Mouse (Mus musculus) lung, postnatal 36 days (tissue): Measurements from ENCODE around the gene Barx1.

Source experiments
- DNase-seq: peaks from one replicate; pipeline ENCODE4 v3.0.0; 2022; ENCODE audit warnings: mixed read lengths

The Barx1 gene

DNA sequence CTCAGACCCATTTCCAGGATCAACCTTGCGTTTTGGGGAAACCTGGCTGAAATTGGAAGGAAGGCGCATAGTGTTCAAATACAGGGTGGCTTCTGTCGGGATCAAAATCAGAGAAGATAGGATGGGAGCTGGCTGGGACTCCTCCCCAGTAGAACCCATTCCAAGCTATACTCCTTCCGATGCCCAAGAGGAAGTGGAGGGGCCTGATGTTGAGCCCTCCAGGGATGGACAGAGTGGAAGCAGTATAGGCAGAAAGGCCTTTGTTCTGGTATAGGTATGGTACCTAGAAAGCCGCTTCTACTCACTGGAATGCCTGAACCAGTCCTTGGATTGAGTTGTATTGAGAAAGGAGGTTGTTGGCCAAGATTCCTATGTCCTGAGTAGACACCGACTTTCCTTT is 2.1 kb upstream of the Barx1 start:
- DNase-seq = no peak

DNA sequence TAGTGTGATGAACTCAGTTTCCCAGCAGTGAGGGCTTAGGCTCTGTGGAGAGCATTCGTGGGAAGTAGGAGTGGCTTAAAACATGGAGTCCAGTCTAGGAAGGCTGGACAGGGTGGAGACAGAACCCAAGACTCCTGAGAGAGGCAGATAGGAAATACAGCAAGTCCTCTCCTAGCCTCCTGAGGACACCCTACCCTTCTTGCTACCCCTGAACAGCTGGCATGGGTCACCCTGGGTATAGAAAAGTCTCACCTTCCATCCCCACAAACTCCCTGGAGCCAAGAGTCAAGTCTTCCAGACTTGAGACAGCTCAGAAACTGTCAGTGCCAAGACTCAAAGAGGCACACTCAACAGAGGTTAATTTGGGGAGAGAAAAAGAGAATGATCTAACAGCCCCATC is 1.2 kb upstream of the Barx1 start:
- DNase-seq = no peak

DNA sequence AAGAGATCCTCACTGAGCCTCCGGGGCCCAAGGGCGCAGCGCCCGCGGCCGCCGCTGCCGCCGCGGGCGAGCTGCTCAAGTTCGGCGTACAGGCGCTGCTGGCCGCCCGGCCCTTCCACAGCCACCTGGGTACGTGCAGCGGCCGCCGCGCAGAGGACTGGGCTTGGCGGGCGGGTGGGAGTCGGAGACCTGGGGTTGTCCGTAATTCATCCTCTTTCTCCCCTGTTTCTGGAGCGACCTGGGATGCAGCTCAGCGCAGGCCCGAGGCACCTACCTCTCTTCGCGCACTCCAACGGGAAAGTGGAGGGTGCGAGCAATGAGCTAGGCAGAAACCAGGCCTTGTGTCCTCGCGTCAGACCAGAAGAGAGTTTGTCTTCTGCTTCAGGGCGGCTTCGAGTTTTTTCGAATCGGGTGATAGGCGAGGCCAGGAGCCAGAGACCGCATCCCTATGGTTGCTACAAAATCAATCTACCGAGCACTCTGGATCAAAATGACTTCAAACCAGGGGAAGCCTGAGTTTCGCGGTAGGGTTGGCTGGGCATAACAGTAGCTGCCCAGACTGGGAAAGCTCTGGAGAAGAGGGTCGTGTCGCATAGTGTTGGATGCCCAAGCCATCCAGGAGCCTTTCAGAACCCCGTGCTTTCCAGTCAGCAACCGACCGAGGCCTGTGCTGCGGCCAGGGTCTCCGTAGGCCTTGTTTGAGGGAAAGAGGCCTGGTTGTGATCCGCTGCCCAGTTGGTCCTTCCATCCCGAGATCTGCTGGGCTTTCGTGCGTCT is 601 bp downstream of the Barx1 start:
- no peak for DNase-seq

DNA sequence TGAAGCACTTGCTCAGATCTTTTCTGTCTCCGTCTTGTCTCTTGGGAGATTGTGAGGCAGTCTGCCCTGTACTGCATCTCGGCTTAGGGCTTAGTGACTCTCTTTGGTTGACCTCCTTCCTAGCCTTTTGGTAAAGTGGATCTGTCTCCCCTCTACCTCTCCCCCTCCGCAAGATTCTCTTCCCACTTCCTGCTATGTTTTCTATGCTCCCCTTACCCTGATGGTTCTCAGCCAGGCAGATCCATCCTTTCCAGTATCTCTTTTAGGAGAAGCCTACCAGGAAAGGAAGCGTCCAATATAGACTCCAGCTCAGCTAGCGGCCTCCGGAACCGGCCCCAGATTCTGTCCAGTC is 1.2 kb downstream of the Barx1 start:
- no peak for DNase-seq

DNA sequence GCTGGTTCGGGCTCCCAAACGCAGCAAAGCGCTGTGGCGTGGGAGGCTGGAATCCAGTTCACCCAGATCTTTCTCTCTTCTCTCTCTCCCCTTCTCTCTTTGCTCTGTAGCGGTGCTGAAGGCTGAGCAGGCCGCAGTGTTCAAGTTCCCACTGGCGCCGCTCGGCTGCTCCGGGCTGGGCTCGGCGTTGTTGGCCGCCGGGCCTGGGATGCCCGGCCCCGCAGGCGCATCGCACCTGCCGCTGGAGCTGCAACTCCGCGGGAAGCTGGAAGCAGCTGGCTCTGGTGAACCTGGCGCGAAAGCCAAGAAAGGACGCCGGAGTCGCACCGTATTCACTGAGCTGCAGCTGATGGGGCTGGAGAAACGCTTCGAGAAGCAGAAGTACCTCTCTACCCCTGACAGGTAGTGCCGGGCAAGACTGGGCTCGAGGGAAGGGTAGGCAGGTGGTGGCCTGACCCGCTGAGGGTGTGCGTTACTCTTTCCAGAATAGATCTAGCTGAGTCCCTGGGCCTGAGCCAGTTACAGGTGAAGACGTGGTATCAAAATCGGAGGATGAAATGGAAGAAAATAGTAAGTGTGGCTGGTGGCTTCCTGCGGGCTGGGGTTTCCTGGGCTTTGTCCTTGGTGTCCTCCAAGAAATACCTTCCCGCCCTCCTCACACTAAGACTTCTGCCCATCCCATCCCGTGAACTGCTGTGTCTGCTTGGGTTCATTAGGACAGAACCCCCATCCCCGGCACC is 2.3 kb downstream of the Barx1 start:
- DNase-seq = no peak

DNA sequence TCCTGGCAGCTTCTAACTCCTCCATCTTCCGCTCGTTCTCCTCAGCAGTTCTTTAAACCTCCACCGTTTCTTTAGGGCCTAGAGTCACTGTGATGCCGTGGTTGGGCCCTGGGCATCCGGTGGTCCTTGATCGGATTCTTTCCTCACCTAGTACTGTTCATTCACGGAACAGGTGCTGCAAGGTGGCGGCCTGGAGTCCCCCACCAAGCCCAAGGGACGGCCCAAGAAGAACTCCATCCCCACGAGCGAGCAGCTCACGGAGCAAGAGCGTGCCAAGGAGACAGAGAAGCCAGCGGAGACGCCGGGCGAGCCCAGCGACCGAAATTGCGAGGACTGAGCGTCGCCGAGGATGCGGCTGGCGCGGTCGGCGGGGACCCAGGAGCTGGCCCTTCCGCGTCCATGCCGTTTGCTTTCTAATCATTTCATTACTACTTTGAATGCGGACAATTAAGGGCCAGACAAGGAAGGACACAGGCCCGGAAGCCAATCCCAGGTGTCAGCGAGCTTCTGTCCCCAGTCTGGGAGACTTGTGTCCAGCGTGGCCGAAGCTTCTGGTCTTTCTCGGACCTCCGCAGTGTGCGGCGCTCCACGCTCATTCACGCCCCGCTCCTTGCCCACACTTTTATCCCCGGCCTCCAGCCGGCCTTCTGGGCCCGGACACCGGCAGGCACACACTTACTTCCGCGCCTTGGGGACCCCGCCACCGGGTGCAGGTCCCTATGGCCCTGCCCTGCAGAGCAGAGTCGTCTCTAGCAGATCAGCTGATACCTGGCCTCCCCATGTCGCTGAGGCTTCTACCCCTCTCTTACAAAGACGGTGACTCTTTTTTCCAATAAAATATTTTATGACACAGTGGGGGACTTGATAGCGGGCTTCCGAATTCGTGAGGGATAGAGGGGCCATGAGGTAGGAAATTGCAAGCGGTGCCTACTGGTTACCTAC is 3.1 kb downstream of the Barx1 start:
- DNase-seq = no peak

DNA sequence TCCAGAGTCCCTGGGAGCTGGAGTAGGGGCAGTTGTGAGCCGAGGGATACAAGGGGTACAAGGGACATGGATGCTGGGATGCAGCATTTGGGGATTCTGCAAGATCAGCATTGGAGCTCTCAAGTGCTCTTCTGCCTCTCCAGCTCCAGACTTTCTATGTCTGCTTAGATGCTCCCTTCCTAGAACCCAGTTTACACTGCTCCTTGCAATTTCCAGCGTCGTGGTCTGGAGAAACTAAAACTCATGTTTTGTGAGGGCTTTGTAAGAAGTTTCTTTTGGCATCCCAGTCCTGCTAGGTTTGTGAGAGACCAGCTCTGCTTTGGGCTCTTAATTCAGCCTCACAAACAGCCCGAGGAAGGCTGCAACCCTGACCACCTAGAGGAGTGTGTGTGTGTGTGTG is 4.7 kb downstream of the Barx1 start:
- no peak for DNase-seq

DNA sequence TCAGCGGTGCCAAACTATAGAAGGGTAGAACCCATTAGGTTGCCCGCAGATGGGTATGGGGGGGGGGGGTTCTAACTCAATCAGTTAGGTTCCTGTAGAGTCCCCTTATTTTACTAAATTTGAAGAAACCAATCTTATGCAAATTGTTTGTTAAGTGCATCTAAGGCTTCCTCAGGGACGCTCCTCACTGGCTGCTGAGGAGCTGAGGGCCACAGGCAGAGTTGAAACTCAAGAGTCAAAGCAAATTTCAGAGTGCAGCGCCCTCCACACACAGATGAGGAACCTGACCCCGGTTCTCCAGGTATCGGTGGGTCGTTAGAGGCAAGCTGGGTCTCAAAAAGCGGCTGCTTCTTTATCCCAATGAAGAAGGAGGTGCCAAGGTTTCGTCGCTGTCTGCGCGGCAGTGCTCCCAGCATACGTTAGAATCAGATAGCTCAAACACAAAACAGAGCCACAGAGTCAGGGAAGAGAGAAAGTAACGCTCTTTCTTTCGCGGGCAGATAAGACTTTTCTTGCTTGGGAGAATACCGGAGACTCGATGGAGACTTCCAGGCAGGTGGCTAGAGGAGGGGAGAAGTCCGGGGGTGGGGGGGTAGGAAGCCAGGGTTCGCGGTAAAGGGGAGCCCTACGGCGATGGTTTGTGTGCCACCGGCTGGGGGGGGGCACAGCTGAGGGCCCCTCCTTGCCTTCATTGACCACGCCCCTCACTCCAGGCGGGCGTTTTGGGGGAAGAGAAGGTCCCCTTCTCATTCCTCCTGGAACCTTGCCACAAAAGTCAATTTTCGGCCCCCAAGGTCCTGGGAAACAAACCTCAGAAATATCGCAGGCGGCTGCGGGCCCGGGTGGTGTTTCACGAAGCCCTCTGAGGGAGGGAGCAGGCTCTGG is 5.5 kb downstream of the Barx1 start:
- no peak for DNase-seq

DNA sequence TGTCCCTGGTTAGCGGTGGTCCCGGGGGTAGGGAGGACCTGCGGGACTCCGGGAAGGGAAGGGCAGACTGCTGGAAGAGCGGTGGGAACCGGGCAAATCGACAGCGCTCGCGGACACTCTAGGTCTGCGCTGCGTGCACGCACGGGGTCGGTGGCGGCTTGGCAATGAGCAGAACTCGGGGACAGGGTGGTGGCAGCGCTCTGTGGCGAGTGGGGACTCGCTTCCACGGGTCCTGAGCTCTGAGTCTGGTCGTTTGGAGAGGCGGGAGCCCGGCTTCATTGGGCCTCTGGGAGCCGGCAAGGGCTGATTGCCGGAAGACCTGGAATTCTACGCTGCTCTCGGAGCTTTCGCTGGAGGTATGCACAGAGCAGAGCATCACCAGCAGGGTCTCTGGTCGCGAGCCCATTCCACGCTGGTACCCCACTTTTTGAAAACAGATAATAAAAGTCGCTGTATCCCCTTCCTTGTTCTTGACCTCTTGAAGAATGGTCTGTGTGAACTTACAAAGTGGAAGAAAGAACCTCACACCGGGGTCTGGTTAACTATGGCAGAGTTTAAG is 6.3 kb downstream of the Barx1 start:
- no peak for DNase-seq

DNA sequence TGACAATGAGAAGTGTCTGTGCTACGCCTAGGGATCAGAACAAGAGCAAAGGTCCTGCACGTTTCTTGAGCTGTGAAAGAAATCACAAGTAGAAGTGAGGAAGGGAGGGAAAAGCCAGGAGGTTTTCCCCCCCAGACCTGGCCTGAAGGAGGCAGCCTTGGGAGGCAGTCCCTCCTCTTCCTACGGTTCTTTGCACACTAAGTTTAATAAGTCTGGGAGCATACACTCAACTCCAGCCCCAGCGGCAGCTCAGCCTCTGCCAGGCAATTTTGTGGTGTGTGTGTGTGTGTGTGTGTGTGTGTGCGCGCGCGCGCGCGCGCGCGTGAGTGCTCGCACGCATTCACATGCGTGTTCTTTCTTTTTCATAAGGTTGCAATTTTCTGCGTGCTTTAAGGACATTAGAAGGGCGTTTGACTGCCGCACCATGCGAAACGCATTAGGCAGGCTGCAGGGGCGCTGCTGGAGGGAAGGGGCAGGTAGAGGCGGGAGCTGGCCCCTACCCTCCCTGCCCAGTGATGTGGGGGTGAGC is 9.6 kb downstream of the Barx1 start:
- DNase-seq = no peak

DNA sequence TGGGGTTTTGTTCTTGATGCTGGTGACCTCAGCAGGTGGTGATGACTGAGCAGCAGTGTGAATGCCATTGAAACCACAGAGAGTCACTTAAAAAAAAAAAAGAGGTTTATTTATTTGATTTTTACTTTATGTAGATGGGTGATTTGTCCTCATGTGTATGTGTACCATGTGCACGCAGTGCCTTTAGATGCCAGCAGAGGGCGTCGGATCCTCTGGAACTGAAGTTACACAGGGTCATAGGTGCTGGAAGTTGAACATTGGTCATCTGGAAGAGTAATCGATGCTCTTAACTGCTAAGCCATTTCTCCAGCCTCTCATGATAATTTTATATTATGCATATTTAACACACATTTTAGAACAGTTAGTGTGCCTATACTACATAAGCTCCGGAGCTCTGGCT is 11.8 kb downstream of the Barx1 start:
- no peak for DNase-seq

DNA sequence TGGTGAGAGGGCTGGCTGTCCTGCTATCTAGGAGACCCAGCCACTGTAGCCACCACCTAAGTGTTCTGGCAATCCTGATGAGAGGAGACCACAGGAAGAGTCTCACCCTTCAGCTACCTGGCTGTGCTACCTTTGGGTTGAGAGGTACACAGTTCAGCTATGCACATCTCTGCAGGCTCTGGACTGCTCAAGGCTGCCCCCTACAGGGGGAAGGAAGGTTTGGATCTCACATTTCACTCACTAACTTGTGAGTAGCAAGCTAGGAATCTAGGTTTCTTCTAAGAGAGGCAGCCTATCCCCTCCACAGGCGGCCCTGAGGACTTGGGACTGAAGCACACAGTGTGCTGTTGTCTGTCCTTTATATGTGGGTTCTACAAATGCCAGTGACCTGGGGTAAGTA is 16.6 kb downstream of the Barx1 start:
- peak; percentile 53 for DNase-seq

DNA sequence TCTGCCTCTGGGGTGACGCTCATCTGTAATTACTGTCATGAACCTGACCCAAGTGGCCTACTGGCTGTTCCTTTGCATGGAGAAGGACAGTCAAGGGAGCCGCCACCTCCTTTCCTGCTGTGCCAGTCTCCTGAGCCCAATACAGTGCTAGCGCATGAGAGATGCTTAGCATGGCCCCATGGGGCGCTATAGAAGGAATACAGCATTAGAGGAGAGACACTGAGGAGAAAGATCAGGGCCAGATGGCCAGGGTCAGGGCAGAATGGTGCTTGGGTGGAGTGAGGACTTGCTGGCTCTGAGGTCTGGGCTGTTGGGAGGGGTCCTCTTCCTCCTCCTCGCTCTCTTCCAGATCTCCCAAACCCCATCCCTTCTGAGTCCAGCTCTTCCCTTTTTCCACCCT is 23.9 kb downstream of the Barx1 start:
- no peak for DNase-seq

DNA sequence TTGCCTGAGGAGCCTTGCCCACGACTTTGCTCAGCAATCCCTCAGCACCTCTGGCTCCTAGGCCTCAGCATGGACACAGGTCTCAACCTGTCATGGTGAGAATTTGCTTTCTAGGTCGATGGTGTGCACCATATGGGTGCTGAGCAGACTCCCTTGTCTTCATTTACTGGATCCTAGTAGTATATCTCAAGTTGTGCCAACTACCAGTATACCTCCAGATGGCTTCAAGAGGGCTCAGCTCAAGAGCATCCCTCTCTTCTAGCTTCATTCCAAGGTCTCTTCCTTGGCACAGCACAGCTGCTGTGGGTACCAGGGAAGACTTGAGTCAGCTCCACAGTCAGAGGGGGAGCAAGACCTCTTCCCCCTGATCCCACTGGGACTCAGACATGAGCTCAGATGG is 29.2 kb downstream of the Barx1 start:
- DNase-seq = no peak

DNA sequence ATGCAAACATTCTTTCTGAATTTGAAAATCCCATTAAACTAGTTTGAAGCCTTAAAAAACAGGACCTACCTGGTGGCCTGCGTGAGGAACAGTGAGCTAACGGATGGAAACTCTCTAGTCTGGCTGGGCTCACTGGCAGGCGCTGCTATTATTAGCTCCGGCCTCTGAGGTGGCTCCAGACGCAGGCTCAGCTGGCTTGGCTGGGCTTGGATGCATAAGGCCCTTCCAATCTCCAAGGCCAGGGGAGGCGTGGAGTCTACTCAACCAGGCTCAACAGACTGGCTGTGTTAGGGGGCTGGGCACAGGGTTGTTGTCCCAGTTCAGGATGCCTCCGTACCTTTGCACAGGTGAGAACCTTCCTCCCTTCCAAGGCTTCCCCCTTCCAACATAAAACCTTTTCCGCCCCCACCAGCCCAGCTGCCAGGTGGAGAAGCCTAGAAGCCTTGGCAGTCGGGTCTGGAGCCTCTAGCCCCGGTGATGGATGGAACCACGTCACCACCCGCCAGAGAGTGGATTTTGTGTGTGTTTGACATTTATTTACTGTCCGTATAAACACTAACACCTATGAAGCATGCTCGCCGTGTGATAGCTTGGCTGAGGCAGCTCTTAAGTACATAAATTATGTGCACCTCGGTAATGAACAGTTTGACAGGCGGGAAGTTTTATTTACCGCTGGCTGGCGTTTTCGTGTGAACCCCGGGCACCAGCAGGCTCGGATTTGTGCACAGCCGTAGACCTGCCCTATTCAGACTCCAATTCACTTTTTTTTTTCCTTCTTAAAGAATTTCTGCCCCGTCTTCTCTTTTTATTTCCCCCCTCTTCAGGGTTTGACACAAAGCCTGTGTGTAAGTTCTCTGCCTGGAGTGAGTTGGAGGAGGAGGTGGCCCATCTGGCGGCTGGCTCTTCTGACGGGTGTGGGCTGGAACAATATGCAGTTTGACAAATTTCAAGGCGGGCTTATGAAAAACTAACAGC is 31.6 kb downstream of the Barx1 start:
- DNase-seq = peak; percentile 14

DNA sequence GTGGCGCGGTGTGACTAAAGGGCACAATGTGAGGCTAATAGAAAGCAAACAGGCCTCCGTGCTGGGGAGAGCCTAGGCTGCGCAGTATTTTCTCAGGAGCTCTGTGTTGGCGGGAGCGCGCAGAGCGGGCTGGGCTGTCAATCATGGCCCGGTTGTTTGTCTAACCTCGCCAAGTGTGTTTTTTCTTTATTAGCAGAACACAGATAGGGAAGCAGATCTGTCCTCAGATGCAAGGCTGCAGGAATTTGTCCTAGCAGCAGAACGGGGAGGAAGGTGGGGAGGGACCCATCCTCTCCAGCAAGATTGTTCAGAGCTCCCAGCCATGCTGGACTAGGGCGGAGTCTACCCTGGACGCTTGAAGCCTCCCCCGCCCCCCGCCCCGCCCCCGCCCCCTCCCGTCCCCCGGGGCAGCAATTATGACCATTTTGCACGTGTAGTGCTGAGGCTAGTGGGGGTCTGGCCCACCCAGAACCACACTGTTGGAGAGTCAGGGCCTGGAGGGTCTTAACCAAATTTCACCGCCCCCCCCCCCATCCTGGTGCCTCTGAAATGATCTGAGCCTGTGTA is 43.7 kb downstream of the Barx1 start:
- DNase-seq = no peak

DNA sequence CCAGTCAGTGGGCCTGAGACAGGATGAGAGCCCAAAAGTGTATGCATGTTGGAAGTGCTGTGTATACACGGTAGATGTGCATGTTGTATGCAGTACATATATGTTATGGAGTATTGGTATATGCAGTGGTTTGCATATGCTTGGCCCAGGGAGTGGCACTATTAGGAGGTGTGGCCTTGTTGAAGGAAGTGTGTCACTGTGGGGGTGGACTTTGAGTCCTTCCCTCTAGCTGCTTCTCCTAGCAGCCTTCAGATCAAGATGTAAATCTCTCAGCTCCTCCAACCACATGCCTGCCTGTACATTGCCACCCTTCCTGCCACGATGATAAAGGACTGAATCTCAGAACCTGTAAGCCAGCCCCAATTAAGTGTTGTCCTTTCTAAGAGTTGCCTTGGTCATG is 49.9 kb downstream of the Barx1 start:
- DNase-seq = no peak

DNA sequence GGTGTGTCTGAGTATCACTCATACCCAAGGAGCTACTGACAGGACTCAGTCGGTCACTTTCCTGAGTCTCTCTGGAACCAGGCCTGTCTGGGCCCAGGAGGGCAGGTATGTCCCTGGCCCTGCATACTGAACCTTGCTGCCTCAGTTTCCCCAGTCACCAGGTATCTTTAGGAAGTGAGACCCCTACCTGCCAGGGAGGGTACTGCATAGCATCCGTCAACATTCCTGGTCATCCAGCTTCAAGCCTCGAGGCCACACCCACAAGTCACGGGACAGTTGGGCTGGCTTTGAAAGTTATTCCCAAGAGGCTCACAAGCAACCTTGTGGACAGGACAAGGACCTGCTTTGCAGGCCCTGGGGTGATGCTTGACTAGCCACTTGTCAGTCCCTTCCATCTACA is 53.3 kb downstream of the Barx1 start:
- DNase-seq = peak; percentile 9
